Mouse (Mus musculus): ENCODE measurements around the gene Zp3r. TPM values are rescaled to one million over a fixed set of nuclear protein-coding genes. Genes with fewer than 3 reads are reported as not detected.
"Not testable (repeated sequence)": the region's sequence is repeated elsewhere in the genome, so short reads cannot be mapped to it uniquely, and the experiment has no call there.

The Zp3r gene
- polyA plus RNA-seq (2016; fragmentation: Nextera tagmentation; extraction: Ambion mirVana) = not detected in 2 replicates

- H3K4me3 ChIP-seq = no peak within 1 kb of the TSS
- H3K4me1 ChIP-seq = no peaks in the 10 kb centered on the region
- no peaks in the 10 kb centered on the region for H3K9me3 ChIP-seq
- no peak for DNase-seq (ENCODE audit: extremely low spot score, low spot score)
- WGBS = 90% methylated on average over 2 of the region's 2 CpGs
- no peak within 1 kb of the TSS for H3K27ac ChIP-seq
- no peaks in the 10 kb centered on the region for H3K27me3 ChIP-seq (ENCODE audit: poor library complexity, severe bottlenecking)
- H3K36me3 ChIP-seq (replicated peaks) = no peaks in the 10 kb centered on the region
Measured at GRCm38 (mm10) chr1:130629521-130629920, at the start of gene Zp3r. Gene Zp3r, minus strand, starts transcription at chr1:130629621.

- no peaks in the 10 kb centered on the region for H3K9me3 ChIP-seq
- 87% methylated on average over 2 of the region's 2 CpGs for WGBS
- no peak for DNase-seq (ENCODE audit: extremely low spot score, low spot score)
- H3K4me3 ChIP-seq = no peak overlapping the region
- no peaks in the 10 kb centered on the region for H3K36me3 ChIP-seq (replicated peaks)
- no peaks in the 10 kb centered on the region for H3K27me3 ChIP-seq (ENCODE audit: poor library complexity, severe bottlenecking)
- H3K4me1 ChIP-seq = no peaks in the 10 kb centered on the region
- H3K27ac ChIP-seq = no peak overlapping the region
Measured at GRCm38 (mm10) chr1:130678551-130678950, 49.1 kb upstream of the Zp3r start.

- H3K9me3 ChIP-seq; DNase-seq (ENCODE audit: extremely low spot score, low spot score); H3K27ac ChIP-seq; H3K27me3 ChIP-seq (ENCODE audit: poor library complexity, severe bottlenecking); H3K4me3 ChIP-seq; H3K36me3 ChIP-seq (replicated peaks); H3K4me1 ChIP-seq: not testable (repeated sequence)
- WGBS = 88% methylated on average over 5 of the region's 5 CpGs
Measured at GRCm38 (mm10) chr1:130663576-130663975, 34.2 kb upstream of the Zp3r start.

- DNase-seq (ENCODE audit: extremely low spot score, low spot score) = no peak
- no peaks in the 10 kb centered on the region for H3K36me3 ChIP-seq (replicated peaks)
- H3K4me1 ChIP-seq = no peaks in the 10 kb centered on the region
- H3K27ac ChIP-seq = no peak within 1 kb of the TSS
- H3K4me3 ChIP-seq = no peak within 1 kb of the TSS
- WGBS = 92% methylated on average over 3 of the region's 3 CpGs
- H3K9me3 ChIP-seq = no peaks in the 10 kb centered on the region
- H3K27me3 ChIP-seq (ENCODE audit: poor library complexity, severe bottlenecking) = no peaks in the 10 kb centered on the region
Measured at GRCm38 (mm10) chr1:130661454-130661853, 32.0 kb upstream of the Zp3r start, which contains the start of gene C4bp. Gene C4bp, minus strand, starts transcription at chr1:130661632.

- H3K27ac ChIP-seq; H3K4me1 ChIP-seq; H3K9me3 ChIP-seq; H3K36me3 ChIP-seq (replicated peaks); H3K27me3 ChIP-seq (ENCODE audit: poor library complexity, severe bottlenecking); H3K4me3 ChIP-seq; DNase-seq (ENCODE audit: extremely low spot score, low spot score): not testable (repeated sequence)
- 45% methylated on average over 5 of the region's 5 CpGs for WGBS
Measured at GRCm38 (mm10) chr1:130659641-130660040, 30.2 kb upstream of the Zp3r start.

- H3K27me3 ChIP-seq (ENCODE audit: poor library complexity, severe bottlenecking) = no peaks in the 10 kb centered on the region
Measured at GRCm38 (mm10) chr1:130644103-130644502, 14.7 kb upstream of the Zp3r start.

GRCm38 (mm10) chr1:130640967-130641366 lies 11.5 kb upstream of the Zp3r start:
- no peak for DNase-seq (ENCODE audit: extremely low spot score, low spot score)
- Histone ChIP-seq H3K36me3 (replicated peaks) (no peaks in the 10 kb centered on the region), H3K4me3 (no peak overlapping the region), H3K27me3 (ENCODE audit: poor library complexity, severe bottlenecking) (no peaks in the 10 kb centered on the region), H3K9me3 (no peaks in the 10 kb centered on the region), H3K27ac (no peak overlapping the region), H3K4me1 (no peaks in the 10 kb centered on the region)

More at GRCm38 (mm10) chr1:130644103-130644502, 14.7 kb upstream of the Zp3r start:
- Histone ChIP-seq H3K4me3 (no peak overlapping the region), H3K9me3 (no peaks in the 10 kb centered on the region), H3K4me1 (no peaks in the 10 kb centered on the region), H3K27ac (no peak overlapping the region), H3K36me3 (replicated peaks) (no peaks in the 10 kb centered on the region)
- DNase-seq (ENCODE audit: extremely low spot score, low spot score) = no peak
- WGBS = 70% methylated on average over 4 of the region's 4 CpGs

GRCm38 (mm10) chr1:130633761-130634410 lies 4.5 kb upstream of the Zp3r start:
- H3K9me3 ChIP-seq = no peaks in the 10 kb centered on the region
- no peaks in the 10 kb centered on the region for H3K36me3 ChIP-seq (replicated peaks)
- 41% methylated on average over 16 of the region's 16 CpGs for WGBS
- no peak overlapping the region for H3K27ac ChIP-seq
- H3K4me1 ChIP-seq = no peaks in the 10 kb centered on the region
- peak; percentile 68 for DNase-seq (ENCODE audit: extremely low spot score, low spot score)
- no peaks in the 10 kb centered on the region for H3K27me3 ChIP-seq (ENCODE audit: poor library complexity, severe bottlenecking)
- no peak overlapping the region for H3K4me3 ChIP-seq

GRCm38 (mm10) chr1:130633316-130633715 lies 3.9 kb upstream of the Zp3r start:
- no peaks in the 10 kb centered on the region for H3K27me3 ChIP-seq (ENCODE audit: poor library complexity, severe bottlenecking)
- H3K9me3 ChIP-seq = no peaks in the 10 kb centered on the region
- no peaks in the 10 kb centered on the region for H3K4me1 ChIP-seq
- no peak overlapping the region for H3K27ac ChIP-seq
- no peaks in the 10 kb centered on the region for H3K36me3 ChIP-seq (replicated peaks)
- DNase-seq (ENCODE audit: extremely low spot score, low spot score) = no peak
- WGBS = 90% methylated on average over 8 of the region's 8 CpGs
- H3K4me3 ChIP-seq = no peak overlapping the region

GRCm38 (mm10) chr1:130596291-130596690 lies 33.1 kb downstream of the Zp3r start:
- WGBS = 92% methylated on average over 2 of the region's 2 CpGs
- Histone ChIP-seq H3K4me3 (no peak overlapping the region), H3K36me3 (replicated peaks) (no peaks in the 10 kb centered on the region), H3K4me1 (no peaks in the 10 kb centered on the region), H3K27ac (no peak overlapping the region), H3K27me3 (ENCODE audit: poor library complexity, severe bottlenecking) (no peaks in the 10 kb centered on the region), H3K9me3 (no peaks in the 10 kb centered on the region)
- DNase-seq (ENCODE audit: extremely low spot score, low spot score) = no peak

- no peak for DNase-seq (ENCODE audit: extremely low spot score, low spot score)
- H3K36me3 ChIP-seq (replicated peaks) = no peaks in the 10 kb centered on the region
- no peaks in the 10 kb centered on the region for H3K27me3 ChIP-seq (ENCODE audit: poor library complexity, severe bottlenecking)
- 92% methylated on average over 9 of the region's 9 CpGs for WGBS
- no peaks in the 10 kb centered on the region for H3K4me1 ChIP-seq
- no peaks in the 10 kb centered on the region for H3K9me3 ChIP-seq
- no peak overlapping the region for H3K27ac ChIP-seq
- no peak overlapping the region for H3K4me3 ChIP-seq
Measured at GRCm38 (mm10) chr1:130588659-130589058, 40.8 kb downstream of the Zp3r start.

GRCm38 (mm10) chr1:130576389-130576788 lies 53.0 kb downstream of the Zp3r start:
- no peaks in the 10 kb centered on the region for H3K4me1 ChIP-seq
- no peak overlapping the region for H3K27ac ChIP-seq
- WGBS = 82% methylated on average over 4 of the region's 4 CpGs
- H3K27me3 ChIP-seq (ENCODE audit: poor library complexity, severe bottlenecking) = no peaks in the 10 kb centered on the region
- H3K36me3 ChIP-seq (replicated peaks) = no peaks in the 10 kb centered on the region
- no peaks in the 10 kb centered on the region for H3K9me3 ChIP-seq
- DNase-seq (ENCODE audit: extremely low spot score, low spot score) = no peak
- H3K4me3 ChIP-seq = no peak overlapping the region

- H3K27ac ChIP-seq = no peak overlapping the region
- no peaks in the 10 kb centered on the region for H3K27me3 ChIP-seq (ENCODE audit: poor library complexity, severe bottlenecking)
- no peak overlapping the region for H3K4me3 ChIP-seq
- no peaks in the 10 kb centered on the region for H3K9me3 ChIP-seq
- no peak for DNase-seq (ENCODE audit: extremely low spot score, low spot score)
- no peaks in the 10 kb centered on the region for H3K4me1 ChIP-seq
- H3K36me3 ChIP-seq (replicated peaks) = no peaks in the 10 kb centered on the region
Measured at GRCm38 (mm10) chr1:130575962-130576361, 53.5 kb downstream of the Zp3r start.
